Mouse (Mus musculus) kidney, adult 2 months (tissue): ENCODE measurements around the gene Cox7a2.
A peak's percentile ranks its signal among the peaks of the same experiment; 100 is the strongest.

Experiments used
- CTCF ChIP-seq: fragments of 200-500 bp; conservative IDR thresholded peaks from 2 replicates; pipeline ENCODE4 v1.5.1; 2011; ENCODE audit warnings: low read depth, mild to moderate bottlenecking, control low read depth, low read length, moderate library complexity, mixed read lengths; ENCODE audit not compliant: insufficient read depth, insufficient read length
- POLR2A ChIP-seq: fragments of 200-500 bp; IDR thresholded peaks from one replicate; pipeline ENCODE4 v1.6.1; 2011; ENCODE audit warnings: low read depth, low read length, control low read depth

GRCm38 (mm10) chr9:79723090-79723489, 36.6 kb downstream of the Cox7a2 start:
- TF ChIP-seq POLR2A (no peak), CTCF (0 out of 2 replicates have a peak, but pooled peaks have one; percentile 7)
